Comparison of ENCODE assay signal across 23 mouse cellular contexts in genomic region chr15:49335523-49336040, GRCm38 (mm10).
DNase-seq lines count a peak whose midpoint lies in the region; ATAC-seq and TF ChIP-seq lines count a peak whose summit lies in the region.
"Had no signal": no experiment of that assay in that cellular context is flagged by ENCODE, and none has a peak within 500 bp of the region (broad histone marks: within the 10 kb centered on the region; RNA-seq: fewer than 3 reads in every experiment).

No protein-coding gene starts in this region.

- WGBS in forebrain, embryonic 14.5 days, result 75% methylated on average over 2 of the region's 2 CpGs
- WGBS in forebrain, postnatal 0 days, result 74% methylated on average over 2 of the region's 2 CpGs
- WGBS in lung, embryonic 14.5 days, result 49% methylated on average over 2 of the region's 2 CpGs
- 43% methylated on average over 2 of the region's 2 CpGs for WGBS in stomach, embryonic 16.5 days

- no peak for TF ChIP-seq CTCF in forebrain, postnatal 0 days (IDR thresholded peaks at IDR 0.05; ENCODE audit: low read depth)
- no peak for TF ChIP-seq CTCF in lung, embryonic 14.5 days (IDR thresholded peaks at IDR 0.05; ENCODE audit: low read depth)
- TF ChIP-seq CTCF in left cerebral cortex, adult 2 months (IDR thresholded peaks at IDR 0.05), result no peak

- H3K4me2 ChIP-seq in forebrain, embryonic 14.5 days (ENCODE audit: low read length), result no peak overlapping the region
- H3K4me2 ChIP-seq in forebrain, postnatal 0 days (ENCODE audit: low read depth), result no peak overlapping the region
- H3K4me2 ChIP-seq in lung, embryonic 14.5 days, result no peak overlapping the region
- no peak overlapping the region for H3K4me2 ChIP-seq in stomach, embryonic 16.5 days (ENCODE audit: low read depth, low read length)
- H3K4me2 ChIP-seq: embryonic facial prominence, embryonic 15.5 days; forebrain, embryonic 15.5 days; heart, embryonic 11.5 days; hindbrain, embryonic 12.5 days; hindbrain, embryonic 15.5 days had no signal

- H3K4me1 ChIP-seq in forebrain, embryonic 14.5 days (ENCODE audit: control insufficient read depth, insufficient read depth, low read length), result no peaks in the 10 kb centered on the region
- H3K4me1 ChIP-seq in forebrain, postnatal 0 days (ENCODE audit: insufficient read depth), result no peaks in the 10 kb centered on the region
- no peaks in the 10 kb centered on the region for H3K4me1 ChIP-seq in lung, embryonic 14.5 days (ENCODE audit: insufficient read depth)
- H3K4me1 ChIP-seq in stomach, embryonic 16.5 days (ENCODE audit: control insufficient read depth, insufficient read depth, low read length), result no peaks in the 10 kb centered on the region
- H3K4me1 ChIP-seq: embryonic facial prominence, embryonic 15.5 days; forebrain, embryonic 15.5 days; hindbrain, embryonic 12.5 days; hindbrain, embryonic 15.5 days had no signal

- ATAC-seq in forebrain, embryonic 14.5 days, result peak; percentile 68
- no peak for ATAC-seq in forebrain, postnatal 0 days
- no peak for ATAC-seq in lung, embryonic 14.5 days (ENCODE audit: insufficient read depth)
- peak; percentile 40; the same call in 1 of the 2 replicates for ATAC-seq in stomach, embryonic 16.5 days (ENCODE audit: insufficient read depth, low FRiP score)
- ATAC-seq: CD4-positive, CD25-positive, alpha-beta regulatory T cell, adult 4 months; forebrain, embryonic 15.5 days; intestine, embryonic 16.5 days had no signal

- peak; percentile 80 for DNase-seq in forebrain, embryonic 14.5 days (ENCODE audit: low spot score)
- no peak for DNase-seq in forebrain, postnatal 0 days
- peak; percentile 54 for DNase-seq in lung, embryonic 14.5 days
- no peak for DNase-seq in lung, adult 18-20 months
- no peak for DNase-seq in left cerebral cortex, adult 2 months (ENCODE audit: extremely low spot score in 1 of 2, low spot score in 2 of 2)
- DNase-seq: adrenal gland, adult 2 months; adrenal gland, postnatal 14 days; cerebellum, adult 11-12 months; cerebellum, adult 8-10 months; cerebellum, postnatal 10 days; cerebellum, postnatal 36 days; embryo, embryonic 11 days; gastrocnemius, adult 2 months; gastrocnemius, postnatal 14 days; heart, adult 11 months had no signal

- no peak overlapping the region for H3K4me3 ChIP-seq in forebrain, embryonic 14.5 days (ENCODE audit: low read depth, low read length)
- no peak overlapping the region for H3K4me3 ChIP-seq in forebrain, postnatal 0 days (ENCODE audit: low read depth, low read length)
- H3K4me3 ChIP-seq in lung, embryonic 14.5 days (ENCODE audit: low read depth, low read length), result no peak overlapping the region
- H3K4me3 ChIP-seq in stomach, embryonic 16.5 days (replicated peaks; ENCODE audit: low read length), result no peak overlapping the region
- H3K4me3 ChIP-seq in left cerebral cortex, adult 2 months, result no peak overlapping the region
- H3K4me3 ChIP-seq: embryonic facial prominence, embryonic 15.5 days; forebrain, embryonic 15.5 days; gastrocnemius, adult 2 months; hindbrain, embryonic 12.5 days; hindbrain, embryonic 15.5 days had no signal

- H3K9ac ChIP-seq in forebrain, embryonic 14.5 days (ENCODE audit: low read length), result no peak overlapping the region
- no peak overlapping the region for H3K9ac ChIP-seq in forebrain, postnatal 0 days
- H3K9ac ChIP-seq in lung, embryonic 14.5 days, result no peak overlapping the region
- H3K9ac ChIP-seq in stomach, embryonic 16.5 days (ENCODE audit: low read length), result no peak overlapping the region
- H3K9ac ChIP-seq: embryonic facial prominence, embryonic 15.5 days; forebrain, embryonic 15.5 days; hindbrain, embryonic 12.5 days; hindbrain, embryonic 15.5 days had no signal

- no peaks in the 10 kb centered on the region for H3K36me3 ChIP-seq in forebrain, embryonic 14.5 days (ENCODE audit: control insufficient read depth, insufficient read depth, low read length)
- H3K36me3 ChIP-seq in forebrain, postnatal 0 days (ENCODE audit: insufficient read depth), result no peaks in the 10 kb centered on the region
- no peaks in the 10 kb centered on the region for H3K36me3 ChIP-seq in lung, embryonic 14.5 days (ENCODE audit: insufficient read depth)
- no peaks in the 10 kb centered on the region for H3K36me3 ChIP-seq in stomach, embryonic 16.5 days (ENCODE audit: control insufficient read depth, insufficient read depth, low read length)
- H3K36me3 ChIP-seq: embryonic facial prominence, embryonic 15.5 days; forebrain, embryonic 15.5 days; hindbrain, embryonic 12.5 days; hindbrain, embryonic 15.5 days had no signal

- H3K9me3 ChIP-seq in forebrain, embryonic 14.5 days (replicated peaks; ENCODE audit: control insufficient read depth, low read length), result no peaks in the 10 kb centered on the region
- no peaks in the 10 kb centered on the region for H3K9me3 ChIP-seq in forebrain, postnatal 0 days (ENCODE audit: low read length)
- no peaks in the 10 kb centered on the region for H3K9me3 ChIP-seq in lung, embryonic 14.5 days (ENCODE audit: low read depth, low read length)
- H3K9me3 ChIP-seq in stomach, embryonic 16.5 days (replicated peaks; ENCODE audit: control insufficient read depth, low read length), result no peaks in the 10 kb centered on the region
- H3K9me3 ChIP-seq: embryonic facial prominence, embryonic 15.5 days; forebrain, embryonic 15.5 days; hindbrain, embryonic 12.5 days; hindbrain, embryonic 15.5 days had no signal

- H3K27me3 ChIP-seq in forebrain, embryonic 14.5 days (replicated peaks; ENCODE audit: control insufficient read depth, insufficient read depth, low read length), result no peaks in the 10 kb centered on the region
- H3K27me3 ChIP-seq in forebrain, postnatal 0 days (ENCODE audit: insufficient read depth, low read length), result no peaks in the 10 kb centered on the region
- no peaks in the 10 kb centered on the region for H3K27me3 ChIP-seq in lung, embryonic 14.5 days (ENCODE audit: insufficient read depth, low read length)
- no peaks in the 10 kb centered on the region for H3K27me3 ChIP-seq in stomach, embryonic 16.5 days (ENCODE audit: control insufficient read depth, insufficient read depth, low read length)
- H3K27me3 ChIP-seq: embryonic facial prominence, embryonic 15.5 days; forebrain, embryonic 15.5 days; hindbrain, embryonic 12.5 days; hindbrain, embryonic 15.5 days had no signal

- intact Hi-C loops in left cerebral cortex, adult 2 months (cut with DNase I), result no loop called here

- H3K27ac ChIP-seq in forebrain, embryonic 14.5 days (ENCODE audit: low read depth, low read length), result no peak overlapping the region
- no peak overlapping the region for H3K27ac ChIP-seq in forebrain, postnatal 0 days (ENCODE audit: low read depth, low read length)
- no peak overlapping the region for H3K27ac ChIP-seq in lung, embryonic 14.5 days (ENCODE audit: low read depth)
- H3K27ac ChIP-seq in stomach, embryonic 16.5 days (ENCODE audit: low read length), result no peak overlapping the region
- no peak overlapping the region for H3K27ac ChIP-seq in left cerebral cortex, adult 2 months
- H3K27ac ChIP-seq: embryonic facial prominence, embryonic 15.5 days; forebrain, embryonic 15.5 days; gastrocnemius, adult 2 months; hindbrain, embryonic 12.5 days; hindbrain, embryonic 15.5 days had no signal

Comparison
In these comparisons a context has a peak if more than half of its experiments do, and no peak if none do; other contexts are left out.
1. ATAC-seq: peak in forebrain, embryonic 14.5 days (single experiment) and stomach, embryonic 16.5 days (single experiment); none in forebrain, postnatal 0 days (single experiment) and lung, embryonic 14.5 days (single experiment).
2. DNase-seq: peak in forebrain, embryonic 14.5 days (single experiment) and lung, embryonic 14.5 days (single experiment); none in forebrain, postnatal 0 days (single experiment), lung, adult 18-20 months (0 of 2) and left cerebral cortex, adult 2 months (0 of 2).